Mouse (Mus musculus) mouse trophoblast stem cell (cell line): ENCODE results near the gene Cope.

Experiments used
- in situ Hi-C, 2 experiments: fragments of 300-500 bp; cut with MseI, MboI; formaldehyde crosslinking; loops; 2 replicates in 1 of 2; 3 replicates in 1 of 2; pipeline ENCODE4 v1.15.1; 2025

The Cope gene

GRCm38 (mm10) chr8:70302358-70302890 lies at the start of gene Cope, which contains the start of gene Ddx49:
Gene Cope (plus strand): TSS chr8:70302518.
Gene Ddx49 (minus strand): TSS chr8:70302489.
- in situ Hi-C loops: no loop called here

GRCm38 (mm10) chr8:70254628-70255027 lies 47.7 kb upstream of the Cope start:
- in situ Hi-C loops: no loop called here

GRCm38 (mm10) chr8:70257456-70257855 lies 44.9 kb upstream of the Cope start:
- in situ Hi-C loops: no loop called here

GRCm38 (mm10) chr8:70258600-70258999 lies 43.7 kb upstream of the Cope start:
- in situ Hi-C loops: no loop called here

GRCm38 (mm10) chr8:70259043-70259442 lies 43.3 kb upstream of the Cope start:
- in situ Hi-C loops: no loop called here

- in situ Hi-C loops: no loop called here
Measured at GRCm38 (mm10) chr8:70267674-70268073, 34.6 kb upstream of the Cope start.

- in situ Hi-C loops: no loop called here
Measured at GRCm38 (mm10) chr8:70268311-70268710, 34.0 kb upstream of the Cope start.

- in situ Hi-C loops: no loop called here
Measured at GRCm38 (mm10) chr8:70268799-70269565, 33.3 kb upstream of the Cope start.

- in situ Hi-C loops: no loop called here
Measured at GRCm38 (mm10) chr8:70272949-70273348, 29.4 kb upstream of the Cope start.

- in situ Hi-C loops: no loop called here
Measured at GRCm38 (mm10) chr8:70274350-70274749, 28.0 kb upstream of the Cope start.

- in situ Hi-C loops: no loop called here
Measured at GRCm38 (mm10) chr8:70276476-70276875, 25.8 kb upstream of the Cope start.

GRCm38 (mm10) chr8:70278175-70278574 lies 24.1 kb upstream of the Cope start:
- in situ Hi-C loops: no loop called here

- in situ Hi-C loops: no loop called here
Measured at GRCm38 (mm10) chr8:70279266-70279665, 23.1 kb upstream of the Cope start.

GRCm38 (mm10) chr8:70281001-70281400 lies 21.3 kb upstream of the Cope start:
- in situ Hi-C loops: no loop called here

GRCm38 (mm10) chr8:70282603-70283135 lies 19.6 kb upstream of the Cope start, which contains the start of gene Homer3:
Gene Homer3 (plus strand): TSS chr8:70282827.
- in situ Hi-C loops: no loop called here

GRCm38 (mm10) chr8:70283136-70284077 lies 18.9 kb upstream of the Cope start:
- in situ Hi-C loops: no loop called here

- in situ Hi-C loops: no loop called here
Measured at GRCm38 (mm10) chr8:70284421-70284820, 17.9 kb upstream of the Cope start.

- in situ Hi-C loops: no loop called here
Measured at GRCm38 (mm10) chr8:70285304-70285703, 17.0 kb upstream of the Cope start.

- in situ Hi-C loops: no loop called here
Measured at GRCm38 (mm10) chr8:70286737-70287136, 15.6 kb upstream of the Cope start.

- in situ Hi-C loops: no loop called here
Measured at GRCm38 (mm10) chr8:70293988-70294405, 8.3 kb upstream of the Cope start.

- in situ Hi-C loops: no loop called here
Measured at GRCm38 (mm10) chr8:70300881-70301280, 1.4 kb upstream of the Cope start.

GRCm38 (mm10) chr8:70302901-70303300 lies 583 bp downstream of the Cope start:
- in situ Hi-C loops: no loop called here
